Mouse (Mus musculus): ENCODE measurements around the gene Kcnh7. TPM values are rescaled to one million over a fixed set of nuclear protein-coding genes. Genes with fewer than 3 reads are reported as not detected.
A peak's percentile ranks its signal among the peaks of the same experiment; 100 is the strongest.

The Kcnh7 gene
- polyA plus RNA-seq, 1 experiment from 2014 or later: 10.1 TPM

GRCm38 (mm10) chr2:62684989-62685595, 499.0 kb downstream of the Kcnh7 start:
- H3K9me3 ChIP-seq: no peaks in the 10 kb centered on the region
- ATAC-seq (ENCODE audit: low FRiP score): no peak
- WGBS: 66% methylated on average over 3 of the region's 3 CpGs
- no peaks in the 10 kb centered on the region for H3K27me3 ChIP-seq
- H3K27ac ChIP-seq: no peak overlapping the region
- H3K4me1 ChIP-seq (replicated peaks): no peaks in the 10 kb centered on the region
- no peak overlapping the region for H3K4me2 ChIP-seq
- H3K9ac ChIP-seq: no peak overlapping the region
- H3K36me3 ChIP-seq: no peaks in the 10 kb centered on the region
- no peak overlapping the region for H3K4me3 ChIP-seq

GRCm38 (mm10) chr2:62681667-62682066, 502.4 kb downstream of the Kcnh7 start:
- ATAC-seq (ENCODE audit: low FRiP score): no peak
- Histone ChIP-seq H3K9ac (no peak overlapping the region), H3K4me1 (replicated peaks) (no peaks in the 10 kb centered on the region), H3K9me3 (no peaks in the 10 kb centered on the region), H3K4me2 (no peak overlapping the region), H3K36me3 (no peaks in the 10 kb centered on the region), H3K27me3 (no peaks in the 10 kb centered on the region), H3K4me3 (no peak overlapping the region), H3K27ac (no peak overlapping the region)
- 78% methylated on average over 8 of the region's 8 CpGs for WGBS

GRCm38 (mm10) chr2:62672788-62673187, 511.3 kb downstream of the Kcnh7 start:
- no peaks in the 10 kb centered on the region for H3K4me1 ChIP-seq (replicated peaks)

GRCm38 (mm10) chr2:62670767-62671166, 513.3 kb downstream of the Kcnh7 start:
- H3K4me3 ChIP-seq: no peak overlapping the region
- H3K36me3 ChIP-seq: no peaks in the 10 kb centered on the region
- no peaks in the 10 kb centered on the region for H3K4me1 ChIP-seq (replicated peaks)
- no peak overlapping the region for H3K4me2 ChIP-seq
- ATAC-seq (ENCODE audit: low FRiP score): no peak
- 84% methylated on average over 4 of the region's 4 CpGs for WGBS
- H3K27ac ChIP-seq: no peak overlapping the region
- no peaks in the 10 kb centered on the region for H3K9me3 ChIP-seq
- no peak overlapping the region for H3K9ac ChIP-seq
- no peaks in the 10 kb centered on the region for H3K27me3 ChIP-seq

More at GRCm38 (mm10) chr2:62672788-62673187, 511.3 kb downstream of the Kcnh7 start:
- Histone ChIP-seq H3K27me3 (no peaks in the 10 kb centered on the region), H3K9me3 (no peaks in the 10 kb centered on the region), H3K4me2 (no peak overlapping the region), H3K36me3 (no peaks in the 10 kb centered on the region), H3K27ac (no peak overlapping the region), H3K4me3 (no peak overlapping the region), H3K9ac (no peak overlapping the region)
- ATAC-seq (ENCODE audit: low FRiP score): no peak
- 95% methylated on average over 5 of the region's 5 CpGs for WGBS

GRCm38 (mm10) chr2:62670301-62670700, 513.8 kb downstream of the Kcnh7 start:
- Histone ChIP-seq H3K27me3 (0 out of 2 replicates have a peak, but pooled peaks cover 3% of the 10 kb centered on the region), H3K9ac (no peak overlapping the region), H3K36me3 (no peaks in the 10 kb centered on the region), H3K27ac (no peak overlapping the region), H3K4me2 (no peak overlapping the region), H3K4me3 (no peak overlapping the region), H3K4me1 (replicated peaks) (no peaks in the 10 kb centered on the region), H3K9me3 (no peaks in the 10 kb centered on the region)
- WGBS: 85% methylated on average over 5 of the region's 5 CpGs
- no peak for ATAC-seq (ENCODE audit: low FRiP score)

- no peak for ATAC-seq (ENCODE audit: low FRiP score)
- 49% methylated on average over 3 of the region's 3 CpGs for WGBS
- Histone ChIP-seq H3K27me3 (peaks cover 6% of the 10 kb centered on the region), H3K4me3 (no peak overlapping the region), H3K4me1 (replicated peaks) (no peaks in the 10 kb centered on the region), H3K36me3 (no peaks in the 10 kb centered on the region), H3K9ac (no peak overlapping the region), H3K9me3 (no peaks in the 10 kb centered on the region), H3K27ac (no peak overlapping the region), H3K4me2 (no peak overlapping the region)
Observed at GRCm38 (mm10) chr2:62669848-62670247, 514.2 kb downstream of the Kcnh7 start.

GRCm38 (mm10) chr2:62665536-62665935, 518.6 kb downstream of the Kcnh7 start:
- WGBS: 42% methylated on average over 1 of the region's 1 CpGs
- peaks cover 5% of the 10 kb centered on the region; the same call in 1 of the 2 replicates for H3K4me1 ChIP-seq (replicated peaks)
- no peak overlapping the region for H3K9ac ChIP-seq
- ATAC-seq (ENCODE audit: low FRiP score): no peak
- H3K9me3 ChIP-seq: no peaks in the 10 kb centered on the region
- H3K36me3 ChIP-seq: no peaks in the 10 kb centered on the region
- H3K4me3 ChIP-seq: no peak overlapping the region
- H3K27ac ChIP-seq: no peak overlapping the region
- H3K4me2 ChIP-seq: no peak overlapping the region
- H3K27me3 ChIP-seq: peaks cover 8% of the 10 kb centered on the region

GRCm38 (mm10) chr2:62664839-62665238, 519.2 kb downstream of the Kcnh7 start:
- Histone ChIP-seq H3K27me3 (peaks cover 8% of the 10 kb centered on the region), H3K9ac (no peak overlapping the region), H3K36me3 (no peaks in the 10 kb centered on the region), H3K4me2 (peak overlapping the region; percentile 93), H3K27ac (no peak overlapping the region), H3K9me3 (no peaks in the 10 kb centered on the region), H3K4me3 (peak overlapping the region; percentile 65), H3K4me1 (replicated peaks) (peaks cover 5% of the 10 kb centered on the region; the same call in 1 of the 2 replicates)
- WGBS: 63% methylated on average over 7 of the region's 7 CpGs
- ATAC-seq (ENCODE audit: low FRiP score): no peak

- H3K4me1 ChIP-seq (replicated peaks): peaks cover 5% of the 10 kb centered on the region; the same call in 1 of the 2 replicates
- ATAC-seq (ENCODE audit: low FRiP score): peak; percentile 98
- H3K27ac ChIP-seq: no peak within 1 kb of the TSS
Observed at GRCm38 (mm10) chr2:62664135-62664670, 519.9 kb downstream of the Kcnh7 start, which contains the start of gene Gca. TSS of gene Gca (plus strand) at chr2:62664285.

GRCm38 (mm10) chr2:62662560-62662959, 521.5 kb downstream of the Kcnh7 start:
- no peak overlapping the region for H3K9ac ChIP-seq
- 84% methylated on average over 3 of the region's 3 CpGs for WGBS
- no peak overlapping the region for H3K4me2 ChIP-seq
- peaks cover 8% of the 10 kb centered on the region for H3K27me3 ChIP-seq
- ATAC-seq (ENCODE audit: low FRiP score): no peak
- peaks cover 5% of the 10 kb centered on the region; the same call in 1 of the 2 replicates for H3K4me1 ChIP-seq (replicated peaks)
- H3K4me3 ChIP-seq: no peak overlapping the region
- no peak overlapping the region for H3K27ac ChIP-seq
- no peaks in the 10 kb centered on the region for H3K9me3 ChIP-seq
- no peaks in the 10 kb centered on the region for H3K36me3 ChIP-seq

More at GRCm38 (mm10) chr2:62664135-62664670, 519.9 kb downstream of the Kcnh7 start, which contains the start of gene Gca:
- Histone ChIP-seq H3K9me3 (no peaks in the 10 kb centered on the region), H3K36me3 (no peaks in the 10 kb centered on the region), H3K9ac (peak within 1 kb of the TSS; percentile 76), H3K4me3 (peak within 1 kb of the TSS; percentile 65), H3K27me3 (peaks cover 8% of the 10 kb centered on the region), H3K4me2 (peak within 1 kb of the TSS; percentile 93)
- under 1% methylated on average over 43 of the region's 43 CpGs for WGBS

- H3K27me3 ChIP-seq: peaks cover 7% of the 10 kb centered on the region
- H3K4me2 ChIP-seq: no peak overlapping the region
- ATAC-seq (ENCODE audit: low FRiP score): no peak
- H3K9ac ChIP-seq: no peak overlapping the region
- no peak overlapping the region for H3K27ac ChIP-seq
- H3K4me3 ChIP-seq: no peak overlapping the region
- H3K4me1 ChIP-seq (replicated peaks): peaks cover 5% of the 10 kb centered on the region; the same call in 1 of the 2 replicates
- no peaks in the 10 kb centered on the region for H3K36me3 ChIP-seq
- 53% methylated on average over 6 of the region's 6 CpGs for WGBS
- H3K9me3 ChIP-seq: no peaks in the 10 kb centered on the region
Observed at GRCm38 (mm10) chr2:62660565-62660964, 523.5 kb downstream of the Kcnh7 start.

GRCm38 (mm10) chr2:62656072-62656471, 528.0 kb downstream of the Kcnh7 start:
- Histone ChIP-seq H3K36me3 (no peaks in the 10 kb centered on the region), H3K4me1 (replicated peaks) (no peaks in the 10 kb centered on the region), H3K4me2 (no peak overlapping the region), H3K27ac (no peak overlapping the region), H3K9ac (no peak overlapping the region), H3K4me3 (no peak overlapping the region), H3K9me3 (no peaks in the 10 kb centered on the region), H3K27me3 (no peaks in the 10 kb centered on the region)
- WGBS: 76% methylated on average over 1 of the region's 1 CpGs
- ATAC-seq (ENCODE audit: low FRiP score): no peak

Data from hindbrain, embryonic 13.5 days (tissue).